Mouse (Mus musculus): ENCODE data around the gene Eef2.

- TF ChIP-seq CTCF (IDR thresholded peaks at IDR 0.05; ENCODE audit: extremely low read depth, insufficient read depth, low read length): no peak
- no peak for TF ChIP-seq POLR2A (IDR thresholded peaks at IDR 0.05; ENCODE audit: extremely low read depth, insufficient read depth, low read length)
Observed at GRCm38 (mm10) chr10:81142551-81142981, 33.9 kb upstream of the Eef2 start.
